Mouse (Mus musculus): Measurements from ENCODE around the gene Afap1.

Afap1 gene

GRCm38 (mm10) chr5:35893093-35893804 is at the start of gene Afap1:
TSS of gene Afap1 (plus strand) at chr5:35893319.
- DNase-seq (ENCODE audit: low spot score), result peak; percentile 98

- DNase-seq (ENCODE audit: low spot score), result no peak
Observed at GRCm38 (mm10) chr5:35851485-35851884, 41.6 kb upstream of the Afap1 start.

GRCm38 (mm10) chr5:35853463-35853862 is 39.7 kb upstream of the Afap1 start:
- no peak for DNase-seq (ENCODE audit: low spot score)

- DNase-seq (ENCODE audit: low spot score), result no peak
Observed at GRCm38 (mm10) chr5:35856245-35856644, 36.9 kb upstream of the Afap1 start.

- DNase-seq (ENCODE audit: low spot score), result no peak
Observed at GRCm38 (mm10) chr5:35858069-35858468, 35.0 kb upstream of the Afap1 start.

GRCm38 (mm10) chr5:35861456-35861855 is 31.7 kb upstream of the Afap1 start:
- no peak for DNase-seq (ENCODE audit: low spot score)

GRCm38 (mm10) chr5:35869973-35870372 is 23.1 kb upstream of the Afap1 start:
- DNase-seq (ENCODE audit: low spot score), result no peak

- peak; percentile 44 for DNase-seq (ENCODE audit: low spot score)
Observed at GRCm38 (mm10) chr5:35870408-35871012, 22.6 kb upstream of the Afap1 start.

- DNase-seq (ENCODE audit: low spot score), result no peak
Observed at GRCm38 (mm10) chr5:35873382-35873781, 19.7 kb upstream of the Afap1 start.

GRCm38 (mm10) chr5:35876236-35876635 is 16.9 kb upstream of the Afap1 start:
- DNase-seq (ENCODE audit: low spot score), result no peak

- no peak for DNase-seq (ENCODE audit: low spot score)
Observed at GRCm38 (mm10) chr5:35879199-35879598, 13.9 kb upstream of the Afap1 start.

- DNase-seq (ENCODE audit: low spot score), result no peak
Observed at GRCm38 (mm10) chr5:35882391-35882790, 10.7 kb upstream of the Afap1 start.

- DNase-seq (ENCODE audit: low spot score), result peak; percentile 37
Observed at GRCm38 (mm10) chr5:35884262-35884661, 8.9 kb upstream of the Afap1 start.

- no peak for DNase-seq (ENCODE audit: low spot score)
Observed at GRCm38 (mm10) chr5:35884689-35885088, 8.4 kb upstream of the Afap1 start.

GRCm38 (mm10) chr5:35888959-35889358 is 4.2 kb upstream of the Afap1 start:
- no peak for DNase-seq (ENCODE audit: low spot score)

GRCm38 (mm10) chr5:35889641-35890040 is 3.5 kb upstream of the Afap1 start:
- no peak for DNase-seq (ENCODE audit: low spot score)

- no peak for DNase-seq (ENCODE audit: low spot score)
Observed at GRCm38 (mm10) chr5:35890985-35891730, 2.0 kb upstream of the Afap1 start.

- DNase-seq (ENCODE audit: low spot score), result no peak
Observed at GRCm38 (mm10) chr5:35892363-35892762, 756 bp upstream of the Afap1 start.

- peak; percentile 49 for DNase-seq (ENCODE audit: low spot score)
Observed at GRCm38 (mm10) chr5:35893805-35894260, 714 bp downstream of the Afap1 start.

GRCm38 (mm10) chr5:35894295-35895047 is 1.4 kb downstream of the Afap1 start:
- DNase-seq (ENCODE audit: low spot score), result peak; percentile 54

GRCm38 (mm10) chr5:35895926-35896325 is 2.8 kb downstream of the Afap1 start:
- no peak for DNase-seq (ENCODE audit: low spot score)

GRCm38 (mm10) chr5:35896556-35896955 is 3.4 kb downstream of the Afap1 start:
- DNase-seq (ENCODE audit: low spot score), result no peak
